Mouse (Mus musculus): ENCODE measurements around the gene Prtn3. TPM values are rescaled to one million over a fixed set of nuclear protein-coding genes. Genes with fewer than 3 reads are reported as not detected.

Gene Prtn3
- polyA plus RNA-seq, 1 experiment from 2014 or later = 15.1 TPM

DNA sequence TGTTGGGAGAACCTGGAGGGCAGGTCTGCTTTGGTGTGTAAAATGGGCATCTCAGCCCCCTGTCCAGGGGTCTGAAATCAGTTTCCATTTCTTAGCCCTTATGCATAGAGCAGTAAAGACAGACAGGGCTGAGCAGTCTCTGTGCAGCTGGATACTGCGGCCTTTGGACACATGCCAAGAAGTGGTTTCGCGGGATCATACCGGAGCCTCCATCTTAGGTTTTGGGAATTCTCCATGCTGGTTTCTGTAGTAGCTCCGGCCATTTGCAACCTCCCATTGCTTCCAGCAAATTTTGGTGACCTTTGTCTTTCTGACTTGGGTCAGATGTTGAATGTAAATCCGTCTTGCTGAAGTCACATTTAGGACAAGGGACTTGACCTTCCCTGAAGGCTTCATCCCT is 30.8 kb upstream of the Prtn3 start:
- H3K9ac ChIP-seq (replicated peaks) = peak overlapping the region; percentile 40; the same call in 1 of the 2 replicates
- no peak overlapping the region for H3K4me3 ChIP-seq (replicated peaks)
- peaks cover 27% of the 10 kb centered on the region for H3K4me1 ChIP-seq (replicated peaks)
- no peaks in the 10 kb centered on the region for H3K9me3 ChIP-seq
- no peaks in the 10 kb centered on the region for H3K27me3 ChIP-seq
- no peak for ATAC-seq (ENCODE audit: insufficient number of reproducible peaks, insufficient read depth, low FRiP score, low TSS enrichment, low read depth)
- 72% methylated on average over 6 of the region's 6 CpGs for WGBS
- H3K27ac ChIP-seq = 0 out of 2 replicates have a peak overlapping the region, but pooled peaks have one; percentile 12
- H3K4me2 ChIP-seq = no peak overlapping the region
- no peaks in the 10 kb centered on the region for H3K36me3 ChIP-seq

DNA sequence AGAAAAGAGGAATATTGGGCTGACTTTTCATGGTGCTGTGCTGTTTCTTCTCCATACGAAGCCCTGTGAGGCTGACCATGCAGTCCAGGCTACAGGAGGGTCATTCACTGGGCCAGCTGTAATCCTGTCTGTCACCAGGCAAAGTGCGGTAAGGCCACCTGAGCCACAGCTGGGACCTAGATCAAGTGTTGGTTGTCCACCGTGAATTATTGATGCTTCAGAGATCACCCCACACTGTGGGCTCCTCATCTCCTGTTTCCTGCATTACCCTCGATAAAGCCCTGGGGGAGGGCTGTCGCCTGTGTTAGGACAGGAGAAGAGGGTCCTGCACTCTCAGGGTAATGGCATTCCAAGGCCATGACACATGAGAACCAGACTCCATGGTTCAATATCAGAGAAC is 27.7 kb upstream of the Prtn3 start:
- ATAC-seq (ENCODE audit: insufficient number of reproducible peaks, insufficient read depth, low FRiP score, low TSS enrichment, low read depth) = no peak
- H3K9ac ChIP-seq (replicated peaks) = no peak overlapping the region
- 49% methylated on average over 5 of the region's 5 CpGs for WGBS
- peaks cover 3% of the 10 kb centered on the region; the same call in 1 of the 2 replicates for H3K36me3 ChIP-seq
- no peaks in the 10 kb centered on the region for H3K9me3 ChIP-seq
- no peaks in the 10 kb centered on the region for H3K27me3 ChIP-seq
- no peak overlapping the region for H3K4me2 ChIP-seq
- peaks cover 23% of the 10 kb centered on the region for H3K4me1 ChIP-seq (replicated peaks)
- H3K27ac ChIP-seq = no peak overlapping the region
- no peak overlapping the region for H3K4me3 ChIP-seq (replicated peaks)

DNA sequence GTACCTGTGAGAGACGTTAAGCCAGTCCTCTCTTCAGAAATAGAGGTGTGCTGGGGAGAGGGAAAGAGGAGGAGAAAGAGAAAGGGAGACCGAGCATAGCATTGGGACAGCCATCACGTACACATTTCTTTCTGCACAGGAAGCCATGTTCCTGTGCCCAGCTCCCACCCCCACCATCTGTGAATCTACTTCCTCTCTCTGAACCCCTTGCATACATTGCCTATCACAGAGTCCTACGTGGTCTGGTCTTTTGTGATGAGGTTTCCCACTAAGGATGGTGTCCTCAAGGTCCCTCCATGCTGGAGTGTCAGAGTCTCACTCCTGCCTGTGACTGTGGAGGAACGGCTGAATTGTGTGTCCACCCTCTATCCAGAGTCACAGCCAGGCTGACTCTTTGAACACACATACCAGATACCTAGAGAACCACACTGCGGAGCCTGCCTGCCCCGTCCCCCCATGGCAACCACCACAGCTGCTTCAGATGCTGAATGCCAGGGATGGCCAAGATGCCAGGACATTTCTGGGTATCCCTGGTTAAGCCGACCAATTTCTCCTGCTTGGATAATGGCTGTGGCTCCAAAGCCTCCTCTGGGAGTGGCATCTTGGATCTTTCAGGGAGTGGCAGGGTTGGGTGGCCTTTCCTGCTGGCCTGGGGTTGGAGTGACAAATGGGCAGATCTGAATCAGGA is 24.2 kb upstream of the Prtn3 start:
- Histone ChIP-seq H3K4me2 (no peak overlapping the region), H3K27me3 (no peaks in the 10 kb centered on the region), H3K9ac (replicated peaks) (no peak overlapping the region), H3K36me3 (peaks cover 3% of the 10 kb centered on the region; the same call in 1 of the 2 replicates), H3K4me3 (replicated peaks) (no peak overlapping the region), H3K27ac (peak overlapping the region; percentile 3; the same call in 1 of the 2 replicates), H3K9me3 (no peaks in the 10 kb centered on the region), H3K4me1 (replicated peaks) (peaks cover 26% of the 10 kb centered on the region)
- ATAC-seq (ENCODE audit: insufficient number of reproducible peaks, insufficient read depth, low FRiP score, low TSS enrichment, low read depth) = no peak
- 76% methylated on average over 8 of the region's 8 CpGs for WGBS

DNA sequence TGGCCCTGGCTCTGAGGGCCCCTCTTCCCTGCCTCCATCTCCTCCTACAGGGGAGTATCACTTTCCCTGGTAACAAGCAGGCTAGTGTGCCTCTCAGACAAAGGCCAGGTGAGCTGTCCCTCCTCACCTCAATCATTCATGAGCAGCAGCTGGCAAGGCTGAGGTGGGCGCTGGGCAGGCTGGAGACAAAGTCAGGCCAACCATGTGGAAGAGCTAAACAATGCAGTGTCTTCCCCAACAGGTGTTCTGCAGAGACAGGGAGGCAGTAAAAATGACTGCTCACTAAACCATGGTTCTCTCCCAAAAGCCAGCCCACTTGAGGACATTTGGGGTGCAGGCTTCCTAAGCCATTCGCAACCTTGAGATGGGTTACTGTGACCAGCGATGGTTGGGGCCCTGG is 22.6 kb upstream of the Prtn3 start:
- H3K4me1 ChIP-seq (replicated peaks) = peaks cover 33% of the 10 kb centered on the region
- peak overlapping the region; percentile 100 for H3K27ac ChIP-seq
- H3K4me3 ChIP-seq (replicated peaks) = peak overlapping the region; percentile 99; the same call in 1 of the 2 replicates
- 78% methylated on average over 3 of the region's 3 CpGs for WGBS
- peak overlapping the region; percentile 100 for H3K4me2 ChIP-seq
- no peaks in the 10 kb centered on the region for H3K9me3 ChIP-seq
- no peak for ATAC-seq (ENCODE audit: insufficient number of reproducible peaks, insufficient read depth, low FRiP score, low TSS enrichment, low read depth)
- H3K9ac ChIP-seq (replicated peaks) = peak overlapping the region; percentile 73
- H3K27me3 ChIP-seq = no peaks in the 10 kb centered on the region
- H3K36me3 ChIP-seq = peaks cover 8% of the 10 kb centered on the region

DNA sequence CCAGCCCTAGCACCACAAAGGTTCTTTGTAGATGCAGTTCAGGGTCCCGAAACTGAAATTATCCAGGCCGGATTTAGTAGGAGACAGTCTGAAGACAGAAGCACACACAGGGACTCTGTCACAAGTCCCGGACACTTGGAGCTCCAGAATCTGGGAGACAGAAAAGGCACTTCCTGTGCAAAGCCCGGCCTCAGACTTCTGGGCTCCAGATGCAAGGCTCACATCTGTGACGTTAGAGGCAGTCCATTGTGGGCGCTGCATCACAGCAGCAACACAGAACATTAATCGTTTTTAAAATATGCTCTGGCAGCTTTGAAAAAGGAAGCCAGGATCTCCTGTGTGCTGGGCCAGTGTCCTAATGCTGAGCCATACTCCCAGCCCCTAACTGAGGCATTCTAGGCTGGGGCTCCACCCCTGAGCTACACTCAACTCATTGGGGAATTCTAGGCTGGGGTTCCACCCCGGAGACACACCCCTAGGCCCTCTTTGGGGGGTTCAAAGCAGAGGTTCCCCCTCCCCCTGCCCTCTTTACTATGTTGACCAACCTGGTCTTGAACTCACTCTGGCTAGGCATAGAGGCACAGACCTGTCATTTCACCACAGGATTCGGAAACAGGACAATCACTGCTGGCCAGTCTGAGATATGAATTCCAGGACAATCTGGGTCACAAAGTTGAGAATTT is 22.0 kb upstream of the Prtn3 start:
- peak overlapping the region; percentile 73 for H3K9ac ChIP-seq (replicated peaks)
- H3K4me2 ChIP-seq = peak overlapping the region; percentile 100
- peak overlapping the region; percentile 100 for H3K27ac ChIP-seq
- peaks cover 39% of the 10 kb centered on the region for H3K4me1 ChIP-seq (replicated peaks)
- 36% methylated on average over 9 of the region's 9 CpGs for WGBS
- H3K4me3 ChIP-seq (replicated peaks) = peak overlapping the region; percentile 99
- no peak for ATAC-seq (ENCODE audit: insufficient number of reproducible peaks, insufficient read depth, low FRiP score, low TSS enrichment, low read depth)
- no peaks in the 10 kb centered on the region for H3K27me3 ChIP-seq
- H3K36me3 ChIP-seq = peaks cover 14% of the 10 kb centered on the region
- no peaks in the 10 kb centered on the region for H3K9me3 ChIP-seq

DNA sequence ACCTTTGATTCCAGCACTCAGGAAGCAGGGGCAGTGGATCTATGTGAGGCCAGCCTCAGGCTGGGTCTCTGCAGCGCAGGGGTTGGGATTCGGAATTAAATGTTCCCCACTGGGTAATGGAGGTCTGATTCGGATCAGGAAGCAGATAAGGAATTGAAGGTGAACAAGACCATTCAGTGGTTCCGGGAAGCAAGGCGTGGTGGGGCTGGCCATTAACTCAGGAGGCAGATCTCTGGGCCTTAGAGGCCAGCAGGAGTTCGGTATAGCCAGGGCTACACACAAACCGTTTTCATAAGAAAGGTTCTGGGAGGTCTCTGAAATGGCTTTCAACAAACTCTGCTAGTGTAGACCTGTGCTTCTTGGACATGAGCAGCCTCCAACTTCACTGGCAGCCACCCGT is 21.4 kb upstream of the Prtn3 start:
- H3K36me3 ChIP-seq = peaks cover 19% of the 10 kb centered on the region
- ATAC-seq (ENCODE audit: insufficient number of reproducible peaks, insufficient read depth, low FRiP score, low TSS enrichment, low read depth) = no peak
- peak overlapping the region; percentile 100 for H3K27ac ChIP-seq
- H3K4me2 ChIP-seq = peak overlapping the region; percentile 100
- H3K9ac ChIP-seq (replicated peaks) = peak overlapping the region; percentile 73
- peak overlapping the region; percentile 99 for H3K4me3 ChIP-seq (replicated peaks)
- H3K4me1 ChIP-seq (replicated peaks) = peaks cover 44% of the 10 kb centered on the region
- 28% methylated on average over 8 of the region's 8 CpGs for WGBS
- H3K27me3 ChIP-seq = no peaks in the 10 kb centered on the region
- H3K9me3 ChIP-seq = no peaks in the 10 kb centered on the region

DNA sequence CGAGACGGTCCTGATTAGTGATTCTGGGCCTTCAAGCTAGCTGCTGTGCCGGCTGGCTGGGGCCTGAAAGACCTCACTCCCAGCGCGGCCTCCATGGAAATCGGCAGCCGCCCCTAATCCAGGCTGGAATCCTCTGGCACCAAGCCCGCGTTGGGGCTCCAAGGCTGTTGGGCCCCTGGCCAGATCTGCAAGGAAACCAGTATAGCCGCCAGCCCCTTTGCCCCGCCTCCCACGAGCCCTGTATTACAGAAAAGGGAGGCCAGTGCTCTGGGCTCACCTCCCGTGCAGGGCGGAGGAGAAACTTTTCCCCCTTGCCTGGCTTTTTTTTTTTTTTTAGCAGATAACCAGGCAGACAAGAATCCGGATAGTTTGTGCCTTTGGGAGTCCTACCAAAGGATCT is 20.9 kb upstream of the Prtn3 start:
- H3K4me1 ChIP-seq (replicated peaks) = peaks cover 50% of the 10 kb centered on the region
- 1% methylated on average over 15 of the region's 15 CpGs for WGBS

DNA sequence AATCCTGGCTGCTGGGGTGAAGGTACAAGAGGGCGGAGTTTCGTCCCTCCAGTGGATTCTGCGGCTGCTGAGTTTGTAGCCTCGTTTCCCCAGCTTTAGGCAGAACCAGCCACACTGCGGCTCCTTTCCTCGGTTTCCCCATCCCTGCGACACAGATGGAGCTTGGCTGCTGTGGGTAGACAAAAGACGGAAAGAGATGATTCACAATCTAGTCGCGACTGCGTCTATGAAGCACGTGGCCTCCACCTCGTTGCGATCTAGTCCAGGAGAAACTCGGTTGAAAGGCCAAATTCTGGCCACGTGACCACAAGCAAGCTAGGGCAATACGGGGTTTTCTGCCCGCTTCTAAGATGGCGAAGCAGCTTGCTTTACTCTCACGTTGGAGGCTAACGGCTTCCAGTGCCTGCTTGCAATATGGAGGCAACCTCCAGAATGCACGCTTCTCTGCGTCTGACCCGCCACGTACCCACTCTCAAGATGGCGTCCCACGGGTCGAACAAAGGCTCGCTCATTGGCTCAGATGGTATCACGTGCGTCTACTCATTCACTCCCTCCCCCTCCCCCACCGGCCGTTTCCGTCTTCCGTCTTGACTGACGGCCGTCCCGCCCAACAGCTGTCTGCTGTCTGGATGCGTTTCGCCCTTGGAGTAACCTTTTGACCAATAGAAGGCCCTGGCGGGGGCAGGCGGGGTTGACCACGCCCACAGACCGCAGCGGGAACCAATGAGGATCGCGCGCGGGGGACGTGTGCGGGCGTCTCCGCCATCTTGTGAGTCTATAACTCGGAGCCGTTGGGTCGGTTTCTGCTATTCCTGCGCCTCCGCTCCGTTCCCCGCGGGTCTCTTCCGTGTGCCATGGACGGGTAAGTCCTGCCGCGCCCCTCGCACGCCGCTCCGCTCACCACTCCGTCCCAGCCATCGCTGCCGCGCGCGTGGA is 20.1 kb upstream of the Prtn3 start, which contains the start of gene Ptbp1:
TSS of gene Ptbp1 (plus strand) at position 568 of the 936 bp plus-strand sequence.
- peak; percentile 94 for ATAC-seq (ENCODE audit: insufficient number of reproducible peaks, insufficient read depth, low FRiP score, low TSS enrichment, low read depth)
- Histone ChIP-seq H3K4me2 (peak within 1 kb of the TSS; percentile 100), H3K4me3 (replicated peaks) (peak within 1 kb of the TSS; percentile 99), H3K36me3 (peaks cover 32% of the 10 kb centered on the region), H3K27ac (peak within 1 kb of the TSS; percentile 100), H3K4me1 (replicated peaks) (peaks cover 55% of the 10 kb centered on the region), H3K9ac (replicated peaks) (peak within 1 kb of the TSS; percentile 98), H3K9me3 (no peaks in the 10 kb centered on the region), H3K27me3 (no peaks in the 10 kb centered on the region)
- under 1% methylated on average over 75 of the region's 75 CpGs for WGBS

More for the DNA sequence above, 20.9 kb upstream of the Prtn3 start:
- peak overlapping the region; percentile 73 for H3K9ac ChIP-seq (replicated peaks)
- peak overlapping the region; percentile 100 for H3K27ac ChIP-seq
- H3K9me3 ChIP-seq = no peaks in the 10 kb centered on the region
- H3K27me3 ChIP-seq = no peaks in the 10 kb centered on the region
- peak overlapping the region; percentile 100 for H3K4me2 ChIP-seq
- peak; percentile 15; the same call in 1 of the 2 replicates for ATAC-seq (ENCODE audit: insufficient number of reproducible peaks, insufficient read depth, low FRiP score, low TSS enrichment, low read depth)
- H3K4me3 ChIP-seq (replicated peaks) = peak overlapping the region; percentile 99
- H3K36me3 ChIP-seq = peaks cover 25% of the 10 kb centered on the region

DNA sequence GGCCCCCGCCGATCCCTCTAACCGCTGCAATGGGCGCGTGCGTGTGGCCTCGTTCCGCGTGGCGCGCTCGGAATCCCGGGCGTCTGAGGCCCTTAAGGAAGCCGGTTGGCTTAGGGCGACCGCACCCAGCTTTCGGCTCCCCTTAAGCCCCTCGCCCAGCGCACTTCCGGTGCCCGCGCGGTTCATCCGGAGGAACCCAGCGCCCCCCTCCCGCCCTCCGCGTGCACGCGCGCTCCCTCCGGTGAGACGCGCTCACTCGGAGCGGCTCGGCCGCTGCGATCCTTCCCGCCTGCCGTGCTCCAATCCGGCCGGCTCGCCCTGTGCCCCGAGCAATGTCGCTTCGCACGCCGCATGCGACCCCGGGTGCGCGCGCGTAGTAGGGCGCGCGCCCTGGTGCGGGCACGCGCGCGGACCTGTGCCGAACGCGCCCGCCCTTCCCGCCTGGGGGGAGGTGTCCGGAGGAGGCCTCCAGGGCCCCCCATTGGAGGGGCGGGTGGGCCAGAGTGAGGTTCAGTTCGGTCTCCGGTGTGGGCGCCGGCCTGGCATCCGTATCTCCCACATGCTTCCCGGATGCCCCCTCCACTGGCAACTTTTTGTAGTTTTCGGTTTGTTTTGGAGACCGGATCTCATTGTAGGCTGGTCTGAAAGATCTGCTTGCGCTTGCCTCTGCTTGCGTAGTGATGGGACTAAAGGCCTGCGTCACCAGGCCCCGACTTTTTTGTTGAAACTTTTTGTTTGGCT is 19.3 kb upstream of the Prtn3 start:
- H3K4me1 ChIP-seq (replicated peaks) = peaks cover 55% of the 10 kb centered on the region
- peak overlapping the region; percentile 100 for H3K27ac ChIP-seq
- under 1% methylated on average over 83 of the region's 83 CpGs for WGBS
- peaks cover 40% of the 10 kb centered on the region for H3K36me3 ChIP-seq
- H3K27me3 ChIP-seq = no peaks in the 10 kb centered on the region
- H3K4me3 ChIP-seq (replicated peaks) = peak overlapping the region; percentile 99
- no peaks in the 10 kb centered on the region for H3K9me3 ChIP-seq
- H3K4me2 ChIP-seq = peak overlapping the region; percentile 100
- peak overlapping the region; percentile 98 for H3K9ac ChIP-seq (replicated peaks)
- peak; percentile 4; the same call in 1 of the 2 replicates for ATAC-seq (ENCODE audit: insufficient number of reproducible peaks, insufficient read depth, low FRiP score, low TSS enrichment, low read depth)

DNA sequence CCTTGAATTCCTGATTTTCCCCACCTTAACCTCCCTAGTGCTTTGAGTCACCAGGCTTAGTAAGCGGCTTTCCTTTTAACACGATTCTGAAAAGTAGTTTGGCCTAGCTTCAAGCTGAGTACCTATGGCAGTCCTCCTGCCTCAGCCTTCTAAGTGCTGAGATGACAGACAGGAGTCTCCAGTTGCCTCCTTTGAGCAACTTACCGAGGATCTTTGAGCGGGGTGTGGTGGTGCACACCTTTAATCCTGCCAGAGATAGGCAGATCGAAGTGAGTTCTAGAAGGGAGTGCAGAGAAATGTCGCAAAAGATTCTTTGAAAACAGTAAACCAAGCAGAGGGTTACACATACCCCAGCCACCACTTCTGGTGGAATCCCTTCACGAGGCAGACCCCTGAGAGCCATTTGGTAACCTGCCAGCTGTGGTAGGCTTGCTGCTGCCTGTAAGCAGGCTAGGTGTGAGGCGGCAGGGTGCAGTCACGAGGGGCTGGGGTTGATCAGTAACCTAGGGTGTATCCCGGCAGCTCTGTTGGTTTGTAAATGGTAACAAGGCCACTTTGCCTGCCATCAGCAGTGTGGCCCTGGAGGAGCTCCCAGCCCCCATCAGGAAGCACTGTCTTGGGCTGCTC is 18.6 kb upstream of the Prtn3 start:
- peaks cover 59% of the 10 kb centered on the region for H3K4me1 ChIP-seq (replicated peaks)

More for the DNA sequence above, 18.6 kb upstream of the Prtn3 start:
- 4% methylated on average over 10 of the region's 10 CpGs for WGBS
- peak overlapping the region; percentile 99 for H3K4me3 ChIP-seq (replicated peaks)
- peak overlapping the region; percentile 98 for H3K9ac ChIP-seq (replicated peaks)
- ATAC-seq (ENCODE audit: insufficient number of reproducible peaks, insufficient read depth, low FRiP score, low TSS enrichment, low read depth) = no peak
- H3K9me3 ChIP-seq = no peaks in the 10 kb centered on the region
- no peaks in the 10 kb centered on the region for H3K27me3 ChIP-seq
- H3K36me3 ChIP-seq = peaks cover 47% of the 10 kb centered on the region
- H3K4me2 ChIP-seq = peak overlapping the region; percentile 100
- H3K27ac ChIP-seq = peak overlapping the region; percentile 100

Measured in limb, embryonic 12.5 days (tissue).